Mouse (Mus musculus): ENCODE measurements at regions not wholly inside any gene's neighbourhood (a gene's known extent, or its start where the extent isn't known, plus 50 kb on each side); places are given as distances from the start of the nearest gene placed in this dataset.

DNA sequence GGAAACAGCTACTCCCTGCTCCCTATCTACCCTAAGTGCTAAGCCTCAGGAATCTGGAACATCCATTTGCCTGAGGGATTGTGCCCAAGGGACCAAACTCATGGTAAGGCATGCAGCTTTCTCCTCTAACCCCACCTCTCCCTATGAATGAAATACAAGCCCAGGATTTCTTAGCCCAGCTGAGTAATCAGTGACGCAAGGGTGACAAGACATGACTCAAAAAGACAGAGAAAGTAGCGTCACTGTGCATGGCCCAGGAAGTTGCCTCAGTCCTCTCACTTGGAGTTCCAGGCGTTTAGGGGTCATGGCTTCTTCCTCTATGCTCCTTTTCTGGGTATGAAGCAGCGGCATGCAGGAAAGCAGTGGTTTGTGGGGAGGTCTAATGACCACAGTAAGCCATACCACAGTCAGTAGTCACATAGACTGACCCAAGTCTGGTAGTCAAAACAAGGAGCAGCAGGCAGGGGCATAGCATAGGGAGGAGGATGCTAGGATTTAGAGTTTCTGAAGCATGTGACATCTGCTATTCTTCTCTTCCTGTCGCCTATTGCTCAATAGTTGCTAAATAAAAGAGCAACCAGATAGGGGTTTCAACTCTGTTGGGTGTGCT lies 78.7 kb upstream of the Cd93 start:
- Histone ChIP-seq H3K9ac (replicated peaks) (no peak overlapping the region), H3K4me3 (no peak overlapping the region), H3K27ac (replicated peaks) (no peak overlapping the region), H3K9me3 (no peaks in the 10 kb centered on the region), H3K36me3 (no peaks in the 10 kb centered on the region), H3K4me1 (no peaks in the 10 kb centered on the region), H3K4me2 (replicated peaks) (no peak overlapping the region), H3K27me3 (no peaks in the 10 kb centered on the region)
- 77% methylated on average over 5 of the region's 5 CpGs for WGBS
- ATAC-seq (replicated peaks) = no peak

DNA sequence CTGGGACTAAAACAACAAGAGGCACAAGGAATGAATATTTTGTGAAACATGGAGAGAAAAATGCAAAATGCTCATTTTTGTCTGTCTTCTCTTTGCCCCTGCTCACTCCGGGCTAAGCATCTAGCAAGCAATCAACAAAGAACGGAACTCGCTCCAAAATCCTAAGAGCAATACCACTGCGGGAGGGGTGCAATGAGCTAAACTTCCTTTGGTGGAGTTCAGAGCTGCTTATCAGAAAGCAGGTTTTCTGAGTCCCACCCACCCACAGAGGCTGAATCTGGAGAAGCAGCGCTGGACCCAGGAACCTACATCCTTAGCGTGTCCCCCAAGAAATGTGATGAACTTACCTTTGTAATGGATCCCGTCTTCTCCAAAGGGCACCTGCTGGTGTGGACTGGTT lies 76.9 kb upstream of the Cd93 start:
- H3K4me1 ChIP-seq = no peaks in the 10 kb centered on the region
- WGBS = 94% methylated on average over 7 of the region's 7 CpGs
- no peak overlapping the region for H3K4me2 ChIP-seq (replicated peaks)
- no peaks in the 10 kb centered on the region for H3K9me3 ChIP-seq
- no peak overlapping the region for H3K27ac ChIP-seq (replicated peaks)
- H3K4me3 ChIP-seq = no peak overlapping the region
- H3K36me3 ChIP-seq = no peaks in the 10 kb centered on the region
- no peak overlapping the region for H3K9ac ChIP-seq (replicated peaks)
- ATAC-seq (replicated peaks) = no peak
- H3K27me3 ChIP-seq = no peaks in the 10 kb centered on the region

DNA sequence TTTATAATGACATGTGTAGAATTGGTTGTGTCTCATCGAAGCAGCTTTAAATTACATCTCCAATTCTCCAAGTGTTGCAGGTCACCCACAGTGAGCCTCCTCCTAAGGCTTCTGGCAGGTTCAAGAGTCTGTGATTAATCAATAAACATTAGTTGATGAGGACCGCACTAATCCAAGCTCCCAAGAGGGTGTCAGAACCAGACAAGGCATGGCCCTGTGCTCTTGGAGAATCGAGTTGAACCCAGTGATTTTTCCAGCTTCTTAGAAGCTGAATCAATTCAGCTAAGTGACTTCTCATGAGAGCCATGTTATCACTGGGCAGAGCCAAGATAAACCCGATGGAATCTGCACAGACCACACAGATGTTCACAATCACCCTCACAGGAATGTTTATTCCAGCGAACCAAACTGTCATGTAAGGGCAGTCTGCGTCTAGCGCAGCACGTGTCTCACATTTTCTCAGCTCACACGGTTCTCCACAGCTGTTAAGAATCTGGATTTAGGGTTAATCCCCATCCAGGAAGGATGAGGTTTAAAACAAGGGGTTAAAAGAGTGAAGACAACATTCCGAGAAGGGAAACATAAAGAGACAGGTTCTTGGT lies 76.4 kb upstream of the Cd93 start:
- Histone ChIP-seq H3K36me3 (no peaks in the 10 kb centered on the region), H3K4me1 (no peaks in the 10 kb centered on the region), H3K27ac (replicated peaks) (no peak overlapping the region), H3K9ac (replicated peaks) (no peak overlapping the region), H3K9me3 (no peaks in the 10 kb centered on the region), H3K4me3 (no peak overlapping the region), H3K4me2 (replicated peaks) (no peak overlapping the region), H3K27me3 (no peaks in the 10 kb centered on the region)
- WGBS = 77% methylated on average over 10 of the region's 10 CpGs
- no peak for ATAC-seq (replicated peaks)

DNA sequence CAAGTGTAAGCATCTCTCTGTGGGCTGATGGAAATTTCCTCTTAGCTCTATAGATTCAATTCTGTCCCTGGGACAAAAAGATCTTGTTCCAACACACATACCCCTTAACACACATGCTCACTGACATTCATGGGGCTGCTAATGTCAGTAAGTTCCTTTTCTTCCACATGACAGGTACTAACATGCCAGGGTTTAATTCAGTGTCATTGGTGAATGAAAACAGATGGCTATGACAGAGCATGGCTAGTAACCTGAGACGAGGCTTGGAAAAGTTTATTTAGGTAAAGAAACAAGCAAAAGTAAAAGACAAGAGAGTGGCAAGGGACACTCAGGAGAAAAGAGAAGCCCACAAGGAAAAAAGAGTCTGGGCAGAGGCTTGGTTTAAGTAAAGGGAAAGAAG lies 74.5 kb upstream of the Cd93 start:
- Histone ChIP-seq H3K9me3 (no peaks in the 10 kb centered on the region), H3K27ac (replicated peaks) (no peak overlapping the region), H3K9ac (replicated peaks) (no peak overlapping the region), H3K4me2 (replicated peaks) (no peak overlapping the region), H3K4me1 (no peaks in the 10 kb centered on the region), H3K27me3 (no peaks in the 10 kb centered on the region), H3K36me3 (no peaks in the 10 kb centered on the region), H3K4me3 (no peak overlapping the region)
- 46% methylated on average over 1 of the region's 1 CpGs for WGBS
- no peak for ATAC-seq (replicated peaks)

DNA sequence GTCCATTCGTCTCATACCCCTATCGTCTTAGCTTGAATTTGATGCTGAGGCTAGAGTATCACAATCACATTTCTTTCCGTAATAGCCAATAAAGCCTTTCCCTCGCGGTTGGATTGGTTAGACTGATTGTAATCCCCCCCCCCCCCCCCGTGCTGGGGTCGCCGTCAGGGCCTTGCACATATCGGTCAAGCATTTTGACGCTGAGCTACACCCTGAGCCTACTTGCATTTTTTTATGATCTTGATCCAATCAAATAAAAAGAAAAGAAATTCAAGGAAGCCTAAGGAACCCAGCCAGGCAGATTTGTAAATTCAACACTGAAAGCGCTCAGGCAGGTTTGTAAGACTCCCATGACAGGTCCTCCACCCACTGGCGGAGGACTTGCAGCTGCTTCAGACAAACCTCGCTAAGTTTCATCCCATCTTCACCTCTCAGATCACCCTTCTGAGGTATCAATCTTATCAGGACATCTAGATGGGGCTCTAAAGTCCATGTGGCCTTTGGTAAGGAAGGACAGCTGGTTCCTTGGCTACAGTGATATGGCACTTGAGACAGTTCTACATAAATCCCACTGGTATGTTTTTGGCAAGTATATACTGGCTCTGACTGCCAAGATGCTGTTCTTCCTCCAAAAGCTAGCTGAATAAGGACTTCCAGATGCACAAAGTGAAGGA lies 66.8 kb upstream of the Cd93 start:
- Histone ChIP-seq H3K27me3 (no peaks in the 10 kb centered on the region), H3K27ac (replicated peaks) (no peak overlapping the region), H3K9ac (replicated peaks) (no peak overlapping the region), H3K4me1 (no peaks in the 10 kb centered on the region), H3K4me2 (replicated peaks) (no peak overlapping the region), H3K36me3 (no peaks in the 10 kb centered on the region), H3K9me3 (no peaks in the 10 kb centered on the region), H3K4me3 (no peak overlapping the region)
- no peak for ATAC-seq (replicated peaks)
- 85% methylated on average over 13 of the region's 13 CpGs for WGBS

DNA sequence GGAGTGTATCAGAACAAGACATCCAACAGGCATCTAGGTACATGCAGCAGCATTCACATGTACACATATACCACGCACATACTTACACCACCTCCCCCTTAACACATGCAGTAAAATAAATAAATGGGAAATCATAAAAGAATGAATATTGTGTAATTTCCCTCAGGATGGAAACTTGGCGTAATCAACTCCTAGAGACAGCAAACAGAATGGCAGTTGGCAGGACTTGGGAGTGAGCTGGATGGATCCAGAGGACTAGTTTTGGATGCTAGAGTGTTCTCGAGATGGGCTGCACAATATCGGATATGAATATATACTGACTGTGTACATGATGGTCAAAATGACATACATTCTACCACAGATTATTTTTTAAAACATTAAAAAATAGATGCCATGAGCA lies 66.0 kb upstream of the Cd93 start:
- no peak overlapping the region for H3K4me3 ChIP-seq
- ATAC-seq (replicated peaks) = no peak
- H3K9me3 ChIP-seq = no peaks in the 10 kb centered on the region
- H3K27ac ChIP-seq (replicated peaks) = no peak overlapping the region
- no peaks in the 10 kb centered on the region for H3K36me3 ChIP-seq
- no peak overlapping the region for H3K9ac ChIP-seq (replicated peaks)
- H3K27me3 ChIP-seq = no peaks in the 10 kb centered on the region
- no peak overlapping the region for H3K4me2 ChIP-seq (replicated peaks)
- H3K4me1 ChIP-seq = no peaks in the 10 kb centered on the region
- 88% methylated on average over 4 of the region's 4 CpGs for WGBS

DNA sequence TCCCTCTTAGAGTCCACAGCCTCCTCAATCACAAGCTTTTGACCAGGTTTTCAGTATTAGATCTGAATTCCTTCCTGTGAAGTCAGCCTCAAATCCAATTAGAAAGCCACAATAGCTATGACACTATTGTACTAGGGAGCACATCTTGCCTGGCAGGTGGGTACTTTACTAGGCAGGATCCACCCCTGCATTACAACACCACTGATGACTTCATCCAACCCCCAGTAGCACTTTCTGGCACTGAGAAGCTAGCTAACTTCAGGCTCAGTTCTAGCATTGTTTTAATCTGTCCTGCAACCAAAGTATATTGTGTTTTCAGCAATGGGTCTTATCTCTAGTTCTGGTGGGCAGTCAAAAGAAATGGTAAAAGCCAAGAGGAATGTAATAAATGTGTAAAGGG lies 64.2 kb upstream of the Cd93 start:
- Histone ChIP-seq H3K36me3 (no peaks in the 10 kb centered on the region), H3K4me3 (no peak overlapping the region), H3K9me3 (no peaks in the 10 kb centered on the region), H3K4me1 (no peaks in the 10 kb centered on the region), H3K27me3 (no peaks in the 10 kb centered on the region), H3K27ac (replicated peaks) (no peak overlapping the region), H3K9ac (replicated peaks) (no peak overlapping the region), H3K4me2 (replicated peaks) (no peak overlapping the region)
- no peak for ATAC-seq (replicated peaks)

DNA sequence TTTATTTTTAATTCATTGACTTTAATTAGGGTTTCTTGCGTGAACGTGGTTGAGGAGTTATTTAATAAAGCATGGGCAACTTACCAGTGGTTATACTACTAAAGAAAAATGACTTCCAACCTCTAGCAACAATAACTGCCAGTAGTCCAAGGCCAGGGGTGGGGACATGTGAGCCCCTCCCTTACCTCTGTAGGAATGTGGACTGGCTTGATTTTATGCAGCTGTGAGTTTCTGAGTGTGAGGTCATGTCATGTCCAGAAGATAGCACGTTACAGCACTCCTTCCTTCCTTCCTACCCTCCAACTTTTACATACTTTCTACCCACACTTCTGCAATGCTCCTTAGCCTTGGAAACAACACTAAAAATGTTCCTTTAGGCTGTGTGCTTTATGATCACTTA lies 63.6 kb upstream of the Cd93 start:
- WGBS = 82% methylated on average over 3 of the region's 3 CpGs

DNA sequence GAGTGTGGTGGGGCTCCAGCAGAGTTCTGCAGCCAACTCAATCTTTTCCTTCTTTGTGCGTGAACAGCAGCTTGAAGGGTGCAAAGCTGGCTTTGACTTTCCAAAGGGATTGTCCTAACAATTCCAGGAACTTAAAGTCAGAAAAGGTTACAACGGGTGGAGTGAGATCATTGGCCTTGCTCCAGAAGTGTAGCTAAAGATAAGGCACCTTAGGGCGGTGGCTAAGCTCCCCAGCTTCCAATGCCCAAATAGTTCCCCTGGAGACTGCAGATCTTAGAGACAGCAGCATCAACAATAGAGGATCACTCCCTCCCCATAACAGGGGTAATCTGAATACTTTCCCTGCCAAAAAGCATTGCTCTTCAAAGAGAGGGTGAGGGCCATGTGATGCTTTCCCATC lies 62.3 kb upstream of the Cd93 start:
- Histone ChIP-seq H3K4me1 (no peaks in the 10 kb centered on the region), H3K36me3 (no peaks in the 10 kb centered on the region), H3K4me3 (no peak overlapping the region), H3K27me3 (no peaks in the 10 kb centered on the region), H3K9me3 (no peaks in the 10 kb centered on the region), H3K4me2 (replicated peaks) (no peak overlapping the region), H3K9ac (replicated peaks) (no peak overlapping the region), H3K27ac (replicated peaks) (no peak overlapping the region)
- no peak for ATAC-seq (replicated peaks)
- WGBS = 81% methylated on average over 3 of the region's 3 CpGs

More for the DNA sequence above, 63.6 kb upstream of the Cd93 start:
- Histone ChIP-seq H3K9me3 (no peaks in the 10 kb centered on the region), H3K4me3 (no peak overlapping the region), H3K4me2 (replicated peaks) (no peak overlapping the region), H3K27ac (replicated peaks) (no peak overlapping the region), H3K4me1 (no peaks in the 10 kb centered on the region), H3K27me3 (no peaks in the 10 kb centered on the region), H3K9ac (replicated peaks) (no peak overlapping the region), H3K36me3 (no peaks in the 10 kb centered on the region)
- ATAC-seq (replicated peaks) = no peak

DNA sequence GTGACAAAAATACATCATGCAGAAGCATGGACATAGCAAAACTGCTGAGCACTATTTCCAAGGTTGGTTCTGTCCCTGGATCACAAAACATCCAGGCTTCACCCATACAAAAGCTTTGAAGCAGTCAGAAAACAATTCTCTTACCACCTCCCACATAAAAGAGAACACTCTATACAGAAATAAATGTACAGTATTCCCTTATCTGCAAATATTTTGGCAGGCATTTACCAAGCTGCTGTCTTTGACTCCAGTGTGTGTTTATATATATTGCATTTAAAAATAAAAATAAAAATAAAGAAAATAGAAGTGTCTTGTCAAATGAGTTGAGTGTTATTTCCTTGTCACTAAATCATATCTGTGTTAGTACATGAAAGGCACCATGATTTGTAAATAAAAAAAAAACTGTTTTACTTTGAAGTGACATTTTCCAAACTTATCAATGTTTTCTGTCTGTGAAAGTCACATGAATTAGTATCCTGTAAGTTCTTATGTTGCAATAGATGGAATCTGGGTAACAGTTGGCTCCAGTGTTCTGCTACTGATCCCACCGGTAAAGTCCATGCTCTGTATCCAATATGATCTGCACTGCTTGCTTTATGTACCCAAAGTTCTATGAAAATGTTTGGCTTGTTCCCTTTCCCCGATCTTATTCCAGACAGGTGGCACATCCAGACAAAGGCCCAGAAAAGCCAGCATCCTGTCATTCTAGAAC lies 59.9 kb upstream of the Cd93 start:
- H3K4me2 ChIP-seq (replicated peaks) = no peak overlapping the region
- no peak for ATAC-seq (replicated peaks)
- H3K36me3 ChIP-seq = no peaks in the 10 kb centered on the region
- 91% methylated on average over 2 of the region's 2 CpGs for WGBS
- H3K9ac ChIP-seq (replicated peaks) = no peak overlapping the region
- H3K27me3 ChIP-seq = no peaks in the 10 kb centered on the region
- H3K4me1 ChIP-seq = no peaks in the 10 kb centered on the region
- H3K27ac ChIP-seq (replicated peaks) = no peak overlapping the region
- no peak overlapping the region for H3K4me3 ChIP-seq
- no peaks in the 10 kb centered on the region for H3K9me3 ChIP-seq

DNA sequence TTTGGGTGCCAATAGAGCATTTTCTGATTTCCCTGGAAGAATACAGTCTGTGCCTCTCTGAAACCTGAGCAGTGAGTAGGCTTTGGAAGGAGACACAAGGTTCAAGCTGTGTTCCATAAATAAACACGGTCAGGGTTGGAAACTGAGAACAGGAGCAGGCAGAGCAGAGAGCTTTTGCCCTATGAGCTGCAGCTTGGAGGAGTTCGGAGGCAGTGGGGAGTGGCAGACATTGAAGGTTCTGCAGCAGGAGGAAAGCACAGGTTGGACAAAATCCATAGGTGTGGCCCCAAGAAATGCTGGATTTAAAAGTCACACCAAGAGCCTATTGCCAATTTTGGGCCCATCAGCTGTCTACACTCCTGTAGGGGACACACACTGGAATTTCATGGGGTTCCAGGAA lies 59.0 kb upstream of the Cd93 start:
- Histone ChIP-seq H3K27ac (replicated peaks) (no peak overlapping the region), H3K4me2 (replicated peaks) (no peak overlapping the region), H3K27me3 (no peaks in the 10 kb centered on the region), H3K4me1 (no peaks in the 10 kb centered on the region), H3K4me3 (no peak overlapping the region), H3K36me3 (no peaks in the 10 kb centered on the region), H3K9ac (replicated peaks) (no peak overlapping the region), H3K9me3 (no peaks in the 10 kb centered on the region)
- 73% methylated on average over 2 of the region's 2 CpGs for WGBS
- ATAC-seq (replicated peaks) = no peak

DNA sequence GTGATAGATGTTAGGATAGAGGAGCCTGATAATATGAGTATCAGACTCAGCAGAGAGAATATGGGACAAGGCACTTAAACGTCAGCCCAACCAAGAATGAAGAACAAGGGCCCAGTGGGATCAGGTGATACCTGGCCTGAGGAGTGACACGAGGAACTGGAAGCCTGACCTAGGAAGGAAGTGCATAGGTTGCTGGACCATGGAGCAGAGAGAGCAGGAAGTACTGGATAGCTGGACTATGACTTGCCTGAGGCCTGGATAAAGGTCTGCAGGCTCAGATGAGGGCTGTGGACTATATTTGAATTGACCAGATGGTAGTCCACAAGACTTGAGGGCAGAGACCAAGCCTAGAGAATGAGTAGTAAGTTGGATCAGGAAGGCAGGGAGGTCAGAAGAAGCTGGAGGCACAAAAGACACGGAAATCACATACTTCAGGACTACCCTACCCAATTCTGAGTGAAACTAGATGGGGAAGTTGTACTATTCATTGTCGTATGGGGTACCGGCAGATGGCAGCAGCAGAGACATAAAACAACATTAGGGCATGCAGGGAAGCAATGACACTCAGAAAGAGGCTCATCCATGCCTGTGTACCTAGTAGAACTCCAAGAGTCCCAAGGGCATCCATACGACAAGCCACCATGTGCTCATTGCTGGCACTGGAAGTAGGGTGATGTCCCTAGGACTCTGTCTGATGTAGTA lies 57.0 kb upstream of the Cd93 start:
- WGBS = 89% methylated on average over 6 of the region's 6 CpGs
- Histone ChIP-seq H3K9ac (replicated peaks) (no peak overlapping the region), H3K4me1 (no peaks in the 10 kb centered on the region), H3K27me3 (no peaks in the 10 kb centered on the region), H3K4me2 (replicated peaks) (no peak overlapping the region), H3K36me3 (no peaks in the 10 kb centered on the region), H3K4me3 (no peak overlapping the region), H3K9me3 (no peaks in the 10 kb centered on the region), H3K27ac (replicated peaks) (no peak overlapping the region)
- ATAC-seq (replicated peaks) = no peak
